Mouse (Mus musculus): ENCODE measurements around the gene Trappc6b. TPM values are rescaled to one million over a fixed set of nuclear protein-coding genes. Genes with fewer than 3 reads are reported as not detected.
A peak's percentile ranks its signal among the peaks of the same experiment; 100 is the strongest.

Gene Trappc6b
- total and polyA plus RNA-seq, 3 experiments: 45.9 to 75.3 TPM; not detected in 1

DNA sequence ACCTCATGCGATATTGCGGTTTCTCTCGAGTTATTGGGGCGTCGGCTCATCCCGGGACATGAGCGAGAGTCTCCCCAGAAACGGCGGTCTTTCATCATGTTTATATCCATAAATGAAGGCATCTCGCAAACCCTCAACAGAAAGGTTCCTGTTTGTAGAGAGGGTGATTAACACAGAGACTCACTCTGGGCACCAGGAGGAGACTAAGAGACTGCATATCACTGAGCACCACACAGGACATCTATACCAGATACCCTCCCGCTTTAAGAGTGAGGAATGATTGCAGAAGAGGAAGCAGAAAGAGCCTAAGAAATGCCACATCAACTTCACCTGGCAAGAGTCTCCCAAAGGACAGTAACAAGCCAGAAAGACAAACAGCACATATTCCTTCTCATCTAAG, 5.0 kb downstream of the Trappc6b start (continued):
- no peak for TF ChIP-seq KAT2A (conservative IDR thresholded peaks at IDR 0.05; ENCODE audit: low read depth, low read length)
- TF ChIP-seq HCFC1 (IDR thresholded peaks at IDR 0.05; ENCODE audit: low read depth, low read length): no peak
- TF ChIP-seq E2F4 (IDR thresholded peaks at IDR 0.05; ENCODE audit: borderline replicate concordance, low read depth, low read length): no peak
- TF ChIP-seq CHD2 (IDR thresholded peaks at IDR 0.05; ENCODE audit: low read length): no peak
- TF ChIP-seq TAL1 (IDR thresholded peaks at IDR 0.05; ENCODE audit: low read length): peak; percentile 62
- TF ChIP-seq MYB (IDR thresholded peaks at IDR 0.05; ENCODE audit: low read depth, low read length): no peak
- TF ChIP-seq ZC3H11A (IDR thresholded peaks at IDR 0.05; ENCODE audit: low read depth, low read length): no peak
- no peak for TF ChIP-seq ZNF384 (IDR thresholded peaks at IDR 0.05; ENCODE audit: low read depth, low read length)
- no peak for TF ChIP-seq GABPA (IDR thresholded peaks at IDR 0.05; ENCODE audit: low read depth, low read length)
- TF ChIP-seq ZKSCAN1 (IDR thresholded peaks at IDR 0.05; ENCODE audit: low read depth, low read length): no peak
- TF ChIP-seq ETS1 (IDR thresholded peaks at IDR 0.05; ENCODE audit: low read depth, low read length): peak; percentile 59
- TF ChIP-seq MXI1 (IDR thresholded peaks at IDR 0.05; ENCODE audit: low read depth, low read length): no peak
- TF ChIP-seq JUND (IDR thresholded peaks at IDR 0.05; ENCODE audit: low read depth, low read length): no peak
- no peak for TF ChIP-seq NELFE (IDR thresholded peaks at IDR 0.05; ENCODE audit: low read depth, low read length)
- TF ChIP-seq RAD21 (IDR thresholded peaks at IDR 0.05; ENCODE audit: low read depth, low read length): no peak
- 0 out of 2 replicates have a peak, but pooled peaks have one; percentile 16 for TF ChIP-seq CHD1 (IDR thresholded peaks at IDR 0.05; ENCODE audit: low read depth, low read length)
- no peak for TF ChIP-seq BHLHE40 (IDR thresholded peaks at IDR 0.05; ENCODE audit: borderline replicate concordance, low read depth, low read length)
- TF ChIP-seq MAX (IDR thresholded peaks at IDR 0.05; ENCODE audit: low read length): no peak
- TF ChIP-seq POLR2A (IDR thresholded peaks at IDR 0.05; ENCODE audit: control insufficient read depth in 1 of 2, insufficient read depth in 1 of 2, low read depth in 1 of 2, low read length in 2 of 2, poor library complexity in 1 of 2): no peak; a peak in 1 of 4 replicates
- TF ChIP-seq POLR2AphosphoS2 (IDR thresholded peaks at IDR 0.05; ENCODE audit: low read length): no peak
- no peak for TF ChIP-seq SMC3 (IDR thresholded peaks at IDR 0.05; ENCODE audit: low read depth, low read length)

DNA sequence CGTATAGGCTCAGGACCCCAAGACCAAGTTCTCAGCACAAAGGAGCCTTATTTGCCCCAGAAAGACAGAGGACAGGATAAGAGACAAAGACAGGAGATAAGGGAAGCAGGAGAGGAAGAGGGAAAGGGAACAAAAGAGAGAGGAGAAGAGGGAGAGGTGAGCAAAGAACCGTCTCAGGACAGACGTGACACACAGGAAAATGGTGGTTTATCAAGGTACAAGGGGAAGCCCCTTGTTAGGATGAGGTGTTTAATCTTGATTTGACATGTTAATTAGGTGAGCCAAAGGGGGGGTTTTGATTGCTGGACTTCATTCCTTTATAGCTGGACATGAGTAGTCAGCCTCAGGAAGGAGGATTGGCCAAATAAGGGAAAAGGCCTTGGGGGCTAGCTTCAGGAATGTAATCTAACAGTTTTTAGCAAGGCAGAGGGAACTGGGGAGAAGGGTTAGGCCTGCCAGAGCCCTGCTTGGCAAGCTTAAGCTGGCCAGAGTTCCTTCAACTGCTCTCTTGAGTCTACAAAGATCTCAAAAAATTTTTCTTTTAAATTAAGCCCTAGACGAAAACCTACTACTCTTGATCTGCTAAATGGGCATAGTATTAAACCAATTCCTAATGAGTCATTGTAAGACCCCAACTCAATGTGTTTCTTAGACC, 5.9 kb downstream of the Trappc6b start:
- Histone ChIP-seq H3K36me3 (ENCODE audit: control insufficient read depth in 1 of 2, insufficient read depth in 2 of 2, low read length in 2 of 2) (peaks cover 4 to 81% of the 10 kb centered on the region in 2 experiments), H3K9me3 (replicated peaks; ENCODE audit: insufficient read depth, low read length) (no peaks in the 10 kb centered on the region), H3K27me3 (ENCODE audit: control insufficient read depth in 1 of 2, insufficient read depth in 2 of 2, low read length in 2 of 2) (no peaks in the 10 kb centered on the region), H3K79me2 (ENCODE audit: control insufficient read depth, insufficient read depth, low read length, poor library complexity) (peaks cover 44% of the 10 kb centered on the region), H3K9ac (ENCODE audit: control insufficient read depth, low read depth, low read length, poor library complexity, severe bottlenecking) (peak overlapping the region; percentile 56), H3K4me1 (ENCODE audit: control insufficient read depth in 1 of 2, insufficient read depth in 2 of 2, low read length in 2 of 2) (peaks cover 35 to 63% of the 10 kb centered on the region in 2 experiments), H3K4me3 (ENCODE audit: control insufficient read depth in 1 of 2, insufficient read depth in 1 of 2, low read depth in 2 of 2, low read length in 2 of 2) (peak overlapping the region in 1 of 2 experiments; percentile 16; a peak in 1 of 4 replicates), H3K27ac (ENCODE audit: control insufficient read depth, low read depth, low read length) (peak overlapping the region; percentile 96)
- TF ChIP-seq EP300 (IDR thresholded peaks at IDR 0.05; ENCODE audit: low read depth in 1 of 2, low read length in 2 of 2) (no peak), ZMIZ1 (IDR thresholded peaks at IDR 0.05; ENCODE audit: low read depth, low read length) (no peak), POLR2A (IDR thresholded peaks at IDR 0.05; ENCODE audit: control insufficient read depth in 1 of 2, insufficient read depth in 1 of 2, low read depth in 1 of 2, low read length in 2 of 2, poor library complexity in 1 of 2) (0 out of 4 replicates have a peak, but pooled peaks of 1 of the 2 experiments have one; percentile 27), GATA1 (IDR thresholded peaks at IDR 0.05; ENCODE audit: low read depth, low read length) (peak; percentile 49; the same call in 1 of the 2 replicates)
- peak; percentile 49 for DNase-seq (ENCODE audit: low read depth, low spot score)
